Mouse (Mus musculus) lung, embryonic 14.5 days (tissue): ENCODE measurements around the gene Syt7. TPM values are rescaled to one million over a fixed set of nuclear protein-coding genes. Genes with fewer than 3 reads are reported as not detected.

Experiments used
- ATAC-seq: fragments of 200-750 bp; cut with Nextera tagmentation; 2 replicates; pipeline ENCODE4 v1.8.0; 2017; ENCODE audit warnings: mild to moderate bottlenecking, moderate TSS enrichment, moderate library complexity; ENCODE audit not compliant: insufficient read depth
- DNase-seq: peaks from one replicate; pipeline ENCODE4 v3.0.0-alpha.2; 2015
- H3K27ac ChIP-seq: fragments of 300-500 bp; sonication (generic); 2 replicates; pipeline ENCODE4 v1.5.1; 2014; ENCODE audit warnings: low read depth, mild to moderate bottlenecking, moderate library complexity
- H3K27me3 ChIP-seq: fragments of 300-500 bp; sonication (generic); 2 replicates; pipeline ENCODE4 v1.6.1; 2014; ENCODE audit warnings: low read length, control low read depth; ENCODE audit not compliant: insufficient read depth
- H3K36me3 ChIP-seq: fragments of 300-500 bp; sonication (generic); 2 replicates; pipeline ENCODE4 v1.6.1; 2014; ENCODE audit warnings: control low read depth; ENCODE audit not compliant: insufficient read depth
- H3K4me1 ChIP-seq: fragments of 300-500 bp; sonication (generic); 2 replicates; pipeline ENCODE4 v1.6.1; 2014; ENCODE audit warnings: antibody characterized with exemption, control low read depth; ENCODE audit not compliant: insufficient read depth
- H3K4me2 ChIP-seq: fragments of 300-500 bp; sonication (generic); 2 replicates; pipeline ENCODE4 v1.6.1; 2014; ENCODE audit warnings: mild to moderate bottlenecking
- H3K4me3 ChIP-seq: fragments of 300-500 bp; sonication (generic); 2 replicates; pipeline ENCODE4 v1.5.1; 2014; ENCODE audit warnings: low read depth, low read length
- H3K9ac ChIP-seq: fragments of 300-500 bp; sonication (generic); 2 replicates; pipeline ENCODE4 v1.6.1; 2014
- H3K9me3 ChIP-seq: fragments of 300-500 bp; sonication (generic); 2 replicates; pipeline ENCODE4 v1.6.1; 2016; ENCODE audit warnings: low read depth, low read length, control low read depth
- CTCF ChIP-seq: IDR thresholded peaks from 2 replicates; pipeline ENCODE4 v1.5.1; 2016; ENCODE audit warnings: antibody characterized with exemption, low read depth
- WGBS: fragments of 180-500 bp; shearing (Covaris S2); extraction: QIAGEN DNeasy Blood & Tissue Kit; methylation state at CpG from one replicate; pipeline ENCODE4 v1.1.7; 2014; 5-methylcytosine and 5-hydroxymethylcytosine counted together
- polyA plus RNA-seq: library from polyadenylated mRNA; unstranded; fragments of >200 nt; fragmentation: Nextera tagmentation; extraction: Ambion mirVana; gene quantifications from 2 replicates; pipeline ENCODE4 v1.2.1, GENCODE M21; 2014

The Syt7 gene
- polyA plus RNA-seq, 1 experiment from 2014 or later, result 4.7 TPM

- Histone ChIP-seq H3K4me3 (no peak overlapping the region), H3K27me3 (0 out of 2 replicates have a peak, but pooled peaks cover 3% of the 10 kb centered on the region), H3K9ac (no peak overlapping the region), H3K27ac (no peak overlapping the region), H3K36me3 (no peaks in the 10 kb centered on the region), H3K4me1 (no peaks in the 10 kb centered on the region), H3K9me3 (no peaks in the 10 kb centered on the region), H3K4me2 (no peak overlapping the region)
- no peak for ATAC-seq
- no peak for TF ChIP-seq CTCF
- 92% methylated on average over 7 of the region's 7 CpGs for WGBS
- no peak for DNase-seq
These were observed 59.4 kb downstream of the Syt7 start for GRCm38 (mm10) chr19:10448275-10448674.

GRCm38 (mm10) chr19:10449190-10449589 lies 60.3 kb downstream of the Syt7 start:
- H3K4me3 ChIP-seq, result no peak overlapping the region
- no peaks in the 10 kb centered on the region for H3K36me3 ChIP-seq
- peak; percentile 37 for ATAC-seq

GRCm38 (mm10) chr19:10449708-10450107 lies 60.8 kb downstream of the Syt7 start:
- Histone ChIP-seq H3K36me3 (no peaks in the 10 kb centered on the region), H3K27ac (no peak overlapping the region), H3K9ac (no peak overlapping the region), H3K27me3 (peaks cover 3% of the 10 kb centered on the region; the same call in 1 of the 2 replicates), H3K4me2 (no peak overlapping the region), H3K4me1 (no peaks in the 10 kb centered on the region), H3K4me3 (no peak overlapping the region), H3K9me3 (no peaks in the 10 kb centered on the region)
- DNase-seq (peak; percentile 97), ATAC-seq (peak; percentile 87)
- 2% methylated on average over 3 of the region's 3 CpGs for WGBS
- peak; percentile 97 for TF ChIP-seq CTCF

More at GRCm38 (mm10) chr19:10449190-10449589, 60.3 kb downstream of the Syt7 start:
- Histone ChIP-seq H3K9ac (no peak overlapping the region), H3K27ac (no peak overlapping the region), H3K9me3 (no peaks in the 10 kb centered on the region), H3K4me2 (no peak overlapping the region), H3K4me1 (no peaks in the 10 kb centered on the region), H3K27me3 (0 out of 2 replicates have a peak, but pooled peaks cover 3% of the 10 kb centered on the region)
- 44% methylated on average over 6 of the region's 6 CpGs for WGBS
- no peak for DNase-seq
- TF ChIP-seq CTCF, result no peak

- Histone ChIP-seq H3K4me1 (peaks cover 5% of the 10 kb centered on the region; the same call in 1 of the 2 replicates), H3K9ac (no peak overlapping the region), H3K27me3 (peaks cover 44% of the 10 kb centered on the region), H3K4me2 (no peak overlapping the region), H3K36me3 (no peaks in the 10 kb centered on the region), H3K9me3 (no peaks in the 10 kb centered on the region), H3K4me3 (no peak overlapping the region), H3K27ac (no peak overlapping the region)
- no peak for DNase-seq
- 36% methylated on average over 4 of the region's 4 CpGs for WGBS
- TF ChIP-seq CTCF, result no peak
- no peak for ATAC-seq
These were observed 66.0 kb downstream of the Syt7 start for GRCm38 (mm10) chr19:10454718-10455436.

- Histone ChIP-seq H3K9me3 (no peaks in the 10 kb centered on the region), H3K36me3 (no peaks in the 10 kb centered on the region), H3K27ac (no peak overlapping the region), H3K4me1 (peaks cover 5% of the 10 kb centered on the region; the same call in 1 of the 2 replicates), H3K4me2 (no peak overlapping the region), H3K4me3 (no peak overlapping the region), H3K9ac (no peak overlapping the region), H3K27me3 (peaks cover 50% of the 10 kb centered on the region)
- ATAC-seq (no peak), DNase-seq (no peak)
- 66% methylated on average over 3 of the region's 3 CpGs for WGBS
- TF ChIP-seq CTCF, result no peak
These were observed 66.5 kb downstream of the Syt7 start for GRCm38 (mm10) chr19:10455437-10455806.

GRCm38 (mm10) chr19:10456752-10457483 lies 68.0 kb downstream of the Syt7 start, which contains the start of gene Lrrc10b:
Gene Lrrc10b, minus strand, starts transcription at chr19:10457473.
- Histone ChIP-seq H3K4me2 (peak within 1 kb of the TSS; percentile 93), H3K36me3 (no peaks in the 10 kb centered on the region), H3K9me3 (no peaks in the 10 kb centered on the region), H3K27ac (no peak within 1 kb of the TSS), H3K4me3 (peak within 1 kb of the TSS; percentile 50), H3K9ac (peak within 1 kb of the TSS; percentile 32; the same call in 1 of the 2 replicates), H3K4me1 (peaks cover 5% of the 10 kb centered on the region; the same call in 1 of the 2 replicates), H3K27me3 (peaks cover 53% of the 10 kb centered on the region)
- peak; percentile 48 for TF ChIP-seq CTCF
- DNase-seq, result peak; percentile 89
- ATAC-seq, result peak; percentile 57
- WGBS, result under 1% methylated on average over 95 of the region's 96 CpGs

- Histone ChIP-seq H3K36me3 (no peaks in the 10 kb centered on the region), H3K27ac (no peak overlapping the region), H3K4me2 (peak overlapping the region; percentile 93), H3K9ac (peak overlapping the region; percentile 32; the same call in 1 of the 2 replicates), H3K9me3 (no peaks in the 10 kb centered on the region), H3K4me3 (peak overlapping the region; percentile 50), H3K4me1 (peaks cover 5% of the 10 kb centered on the region; the same call in 1 of the 2 replicates), H3K27me3 (peaks cover 56% of the 10 kb centered on the region)
- WGBS, result under 1% methylated on average over 34 of the region's 34 CpGs
- ATAC-seq, result peak; percentile 93
- DNase-seq, result peak; percentile 94
- TF ChIP-seq CTCF, result no peak
These were observed 68.6 kb downstream of the Syt7 start for GRCm38 (mm10) chr19:10457484-10457800.
